Mouse (Mus musculus): ENCODE measurements around the gene Fam71e1.

Fam71e1 gene

DNA sequence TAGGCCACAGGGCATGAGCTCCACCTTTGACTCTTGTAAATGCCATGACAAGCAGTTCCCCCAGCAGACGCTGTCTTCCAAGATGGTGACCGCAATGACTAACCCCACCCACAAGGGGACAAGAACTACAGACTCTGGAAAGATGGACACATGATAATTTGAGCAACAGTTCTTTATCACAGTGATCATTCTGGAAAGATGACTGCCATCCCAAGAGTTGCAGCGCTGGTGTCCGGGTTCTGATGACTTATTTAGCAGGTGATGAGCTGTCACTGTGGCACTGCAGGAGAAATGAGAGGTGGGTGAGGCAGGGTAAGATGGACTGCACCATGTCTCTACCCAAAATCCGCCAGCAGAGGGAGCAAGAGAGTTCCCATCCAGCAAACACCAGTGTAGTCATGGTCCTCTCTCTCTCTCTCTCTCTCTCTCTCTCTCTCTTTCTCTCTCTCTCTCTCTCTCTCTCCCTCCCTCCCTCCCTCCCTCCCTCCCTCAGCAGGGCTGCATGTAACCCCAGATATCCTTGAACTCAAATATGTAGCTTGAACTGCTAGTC is 5.3 kb downstream of the Fam71e1 start:
- peak; percentile 58 for DNase-seq (ENCODE audit: low spot score)

DNA sequence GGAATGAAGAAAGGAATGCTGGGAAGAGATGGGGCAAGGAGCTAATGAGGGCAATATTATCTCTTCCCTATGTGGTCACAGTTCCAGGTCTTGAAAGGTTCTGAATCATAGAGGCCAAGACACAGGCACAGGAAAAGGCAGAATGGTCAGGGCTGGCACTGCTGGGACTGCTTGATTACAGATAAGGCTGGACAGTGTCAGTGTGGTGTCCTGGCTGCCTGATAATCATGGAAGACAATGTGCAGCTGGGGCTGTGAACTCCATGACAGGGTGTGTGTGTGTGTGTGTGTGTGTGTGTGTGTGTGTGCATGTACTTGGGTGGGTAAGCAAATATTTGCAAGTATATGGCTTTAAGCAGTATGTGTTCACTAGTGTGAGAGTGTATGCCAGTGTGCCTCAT is 11.1 kb downstream of the Fam71e1 start:
- DNase-seq (ENCODE audit: low spot score): no peak

DNA sequence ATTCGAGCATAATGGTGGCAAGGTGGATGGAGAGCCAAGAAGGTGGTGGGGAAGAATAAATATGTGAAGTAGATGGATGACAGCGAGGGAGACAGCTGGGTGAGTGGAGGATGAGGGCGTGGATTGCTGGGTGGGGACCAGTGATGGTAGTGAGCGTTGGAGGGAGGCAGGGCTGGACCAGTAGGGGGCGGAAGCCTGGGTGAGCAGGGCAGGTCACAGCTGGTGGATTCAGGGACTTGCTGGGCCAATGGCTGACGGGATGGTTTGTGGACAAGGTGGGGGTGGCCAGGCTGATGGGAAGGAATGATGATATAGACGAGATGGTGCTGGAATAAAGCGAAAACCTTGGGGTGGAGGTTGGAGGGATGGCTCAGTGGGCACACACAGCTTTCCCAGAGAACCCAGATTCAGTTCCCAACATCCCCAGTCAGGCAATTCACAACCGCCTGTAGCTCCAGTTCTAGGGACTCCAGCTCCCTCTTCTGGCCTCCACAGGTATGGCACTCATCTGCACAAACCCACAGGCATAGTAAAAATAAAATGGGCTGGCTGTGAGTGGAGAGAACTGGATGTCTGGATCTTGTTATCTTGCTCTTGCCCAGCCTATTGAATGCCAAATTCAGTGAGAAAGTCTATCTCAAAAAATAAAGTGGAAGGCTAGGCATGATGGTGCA is 23.0 kb downstream of the Fam71e1 start:
- no peak for DNase-seq (ENCODE audit: low spot score)

DNA sequence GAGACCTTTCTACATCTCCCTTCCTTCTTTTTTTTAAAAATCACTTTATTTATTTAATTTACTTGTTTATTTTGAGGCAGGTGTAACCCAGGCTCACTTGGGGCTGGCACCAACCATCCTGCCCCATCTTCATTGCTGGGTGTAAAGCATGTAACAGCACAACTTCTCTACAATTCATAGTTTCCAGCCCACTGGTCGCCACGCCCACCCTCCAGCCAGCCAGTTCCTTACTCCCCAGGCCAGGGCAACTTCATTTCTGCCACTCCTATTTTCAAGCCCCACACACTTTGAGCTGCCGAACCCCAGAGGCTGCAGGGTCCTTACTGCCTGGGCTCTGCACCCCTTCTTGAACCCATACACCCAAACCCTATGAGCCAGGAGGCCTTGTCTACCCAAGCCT is 24.6 kb downstream of the Fam71e1 start:
- DNase-seq (ENCODE audit: low spot score): no peak

DNA sequence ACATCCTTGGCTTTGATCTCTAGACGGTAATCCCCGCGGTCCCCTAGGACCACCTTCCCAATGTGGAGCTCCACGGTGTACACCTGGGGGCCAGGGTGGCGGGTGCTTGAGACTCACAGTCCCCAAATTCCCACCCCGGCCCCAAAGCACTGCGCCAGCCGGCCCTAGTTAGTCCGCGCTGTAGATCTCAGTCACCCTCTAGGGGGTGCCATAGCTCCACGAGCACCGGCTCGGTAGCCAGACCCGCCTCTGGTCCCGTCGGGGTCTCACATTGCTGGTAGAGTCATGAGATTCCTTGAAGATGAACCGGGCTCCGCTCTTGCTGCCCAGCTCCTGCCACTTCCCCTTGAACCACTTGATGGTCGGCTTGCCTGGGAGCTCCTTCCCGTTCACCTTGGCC is 25.3 kb downstream of the Fam71e1 start:
- DNase-seq (ENCODE audit: low spot score): peak; percentile 65

DNA sequence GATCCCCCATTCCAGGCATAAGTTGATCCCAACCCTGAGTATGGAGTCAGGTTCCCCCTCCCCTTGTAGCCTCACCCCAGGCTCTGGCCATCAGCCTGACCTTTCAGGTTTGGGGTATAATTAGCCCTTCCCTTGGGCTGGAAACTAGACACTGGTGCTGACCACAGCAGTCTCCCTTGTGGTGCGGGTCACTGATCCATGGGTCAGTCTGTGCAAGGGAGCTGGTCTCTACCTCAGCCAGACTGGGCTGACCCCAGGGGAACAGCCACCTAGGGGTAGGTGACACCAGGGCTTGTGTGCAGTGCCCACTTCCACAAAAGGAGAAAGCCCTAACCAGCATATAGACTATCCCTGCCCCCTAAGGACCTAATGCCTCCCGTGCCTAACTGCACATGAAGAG is 26.7 kb downstream of the Fam71e1 start:
- no peak for DNase-seq (ENCODE audit: low spot score)

DNA sequence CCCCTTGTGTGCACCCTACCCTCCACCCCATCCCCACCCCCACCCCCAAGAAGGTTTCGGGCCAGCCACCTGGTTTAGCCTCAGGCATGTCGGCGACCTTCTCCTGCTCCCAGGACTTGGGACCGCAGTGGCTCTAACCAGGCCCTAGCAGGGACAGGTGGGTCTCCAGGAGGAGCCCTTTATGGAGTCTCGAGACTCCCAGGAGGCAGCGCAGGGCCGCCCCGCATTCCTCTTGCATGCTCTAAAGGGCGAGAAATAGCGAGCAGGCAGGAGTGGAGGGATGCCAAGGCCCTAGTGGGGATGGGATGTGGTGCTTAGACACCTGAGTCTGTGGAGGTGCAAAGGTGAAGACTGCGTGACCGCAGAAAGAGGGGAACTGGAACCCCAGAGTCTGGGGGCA is 28.1 kb downstream of the Fam71e1 start, which contains the start of gene Mybpc2:
Mybpc2 (minus strand) TSS at position 155 of the 400 bp plus-strand sequence.
- DNase-seq (ENCODE audit: low spot score): no peak

DNA sequence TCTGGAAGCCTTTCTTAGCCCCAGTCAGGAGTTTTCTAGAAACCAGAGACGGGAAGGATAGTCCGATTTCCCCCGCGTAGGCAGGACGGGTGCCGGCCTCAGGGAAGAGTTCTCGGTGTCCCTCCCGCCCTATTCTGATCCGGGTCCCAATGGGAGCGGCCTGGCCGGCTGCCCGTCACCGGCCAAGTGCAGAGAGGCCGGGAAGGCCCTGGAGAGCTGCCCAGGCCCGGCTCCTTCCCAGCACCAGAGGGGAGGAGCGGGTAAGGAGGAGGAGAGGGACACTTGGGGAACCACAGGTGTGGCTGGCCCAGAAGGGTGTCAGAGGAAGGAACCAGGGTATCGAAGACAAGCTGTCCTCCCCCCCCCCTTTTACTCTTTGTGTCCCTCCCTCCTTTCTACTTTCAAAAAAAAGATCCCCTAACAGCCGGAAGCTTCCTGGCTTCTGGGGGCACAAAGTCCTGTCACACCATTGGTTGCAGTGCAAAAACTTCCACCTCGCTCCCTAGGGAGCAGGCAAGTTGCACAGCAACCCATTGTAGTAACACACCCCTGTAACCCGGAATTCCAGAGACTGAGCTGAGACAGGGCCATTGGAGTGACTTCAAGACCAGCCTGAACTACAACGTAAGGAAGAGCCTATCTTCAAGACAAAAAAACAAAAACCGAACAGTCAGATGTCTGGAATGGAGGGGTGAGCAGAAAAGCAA is 28.9 kb downstream of the Fam71e1 start:
- DNase-seq (ENCODE audit: low spot score): peak; percentile 91

DNA sequence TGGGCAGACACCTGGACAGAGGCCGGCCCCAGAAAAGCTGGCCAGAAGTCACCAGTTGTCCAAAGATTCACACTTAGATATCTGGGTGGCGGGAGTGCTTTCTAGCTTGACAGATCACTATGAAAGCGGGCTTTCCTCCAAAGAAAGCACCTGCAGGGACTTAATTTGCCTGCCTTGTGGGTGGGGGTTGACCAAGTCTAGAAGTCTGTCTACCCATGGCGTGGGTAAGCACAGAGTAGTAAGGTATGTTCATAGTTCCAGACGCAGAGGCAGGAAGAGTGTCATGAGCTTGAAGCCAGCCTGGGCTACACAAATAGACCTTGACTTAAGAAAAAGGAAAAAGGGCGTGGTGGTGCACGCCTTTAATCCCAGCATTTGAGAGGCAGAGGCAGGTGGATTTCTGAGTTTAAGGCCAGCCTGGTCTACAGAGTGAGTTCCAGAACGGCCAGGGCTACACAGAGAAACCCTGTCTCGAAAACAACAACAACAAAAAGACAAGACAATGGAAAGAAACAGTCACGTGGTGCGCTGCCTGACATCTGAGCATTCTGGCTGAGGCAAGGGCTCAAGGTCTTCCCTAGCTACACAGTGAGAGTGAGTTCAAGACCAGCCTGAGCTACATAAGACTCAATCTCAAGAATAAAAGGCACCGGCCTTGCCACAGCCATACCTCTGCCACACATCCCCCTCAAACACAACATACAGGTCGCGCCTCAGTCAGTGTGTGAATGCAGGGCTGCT is 30.2 kb downstream of the Fam71e1 start:
- DNase-seq (ENCODE audit: low spot score): no peak

DNA sequence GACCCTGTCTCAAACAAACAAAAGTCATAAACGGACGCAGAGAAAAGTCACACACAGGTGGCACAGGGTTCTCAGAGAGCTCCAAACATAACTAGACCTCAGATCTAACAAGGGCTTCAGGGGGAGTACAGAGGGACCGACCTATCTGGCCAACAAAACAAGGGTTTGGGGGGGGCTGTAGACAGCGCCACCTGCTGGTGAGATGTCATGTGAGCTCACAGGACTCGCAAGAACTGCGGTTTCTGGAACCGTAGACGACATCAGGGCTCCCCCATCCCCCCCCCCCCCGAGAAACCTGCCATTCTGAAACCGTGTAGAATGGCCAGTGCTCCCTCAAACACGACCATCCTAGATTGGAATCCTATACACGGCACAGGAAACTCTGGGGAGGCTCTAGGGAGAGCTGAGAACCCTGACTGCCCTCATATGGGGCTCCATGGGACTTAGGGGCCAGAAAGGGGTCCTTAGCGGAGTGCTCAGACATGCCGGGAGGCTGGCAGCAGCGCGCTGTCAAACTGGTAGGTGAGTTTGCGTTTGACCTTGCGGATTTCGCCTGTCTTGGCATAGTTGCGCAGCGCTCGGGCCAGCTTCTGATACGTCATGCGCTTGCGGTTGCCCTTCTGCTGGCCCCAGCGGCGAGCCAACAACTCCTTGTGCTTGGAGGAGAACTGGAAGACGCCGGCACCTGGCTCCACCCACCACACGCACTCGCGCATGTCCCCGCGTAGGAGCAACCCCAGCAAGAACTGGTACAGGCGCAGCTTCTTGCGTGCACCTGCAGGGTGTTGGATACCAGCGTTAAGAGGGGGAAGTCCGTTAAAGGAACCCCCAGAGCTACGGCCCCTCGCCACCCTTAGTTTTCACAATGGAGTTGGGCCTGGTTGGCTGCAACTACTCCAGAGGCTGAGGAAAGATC is 31.4 kb downstream of the Fam71e1 start:
- peak; percentile 87 for DNase-seq (ENCODE audit: low spot score)

DNA sequence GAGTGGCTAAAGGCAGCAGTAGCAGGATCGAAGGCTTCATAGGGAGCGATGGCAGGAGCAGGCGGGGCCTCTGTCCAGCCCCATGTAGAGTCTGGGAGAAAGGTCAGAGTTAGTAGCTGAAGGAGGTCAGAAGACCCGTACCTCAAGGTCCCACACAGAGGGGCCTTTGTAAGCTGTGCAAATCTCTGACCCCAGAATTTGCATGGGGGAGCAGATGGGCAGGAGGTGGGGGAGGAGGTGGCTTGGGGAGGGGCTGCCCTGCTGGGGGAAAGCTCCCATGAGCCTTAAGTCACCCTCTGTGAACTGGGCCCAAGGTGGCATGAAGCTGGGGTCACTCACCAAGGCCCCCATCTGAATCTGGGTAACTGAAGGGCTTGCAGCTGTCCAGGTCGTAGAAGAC is 33.1 kb downstream of the Fam71e1 start:
- DNase-seq (ENCODE audit: low spot score): no peak

DNA sequence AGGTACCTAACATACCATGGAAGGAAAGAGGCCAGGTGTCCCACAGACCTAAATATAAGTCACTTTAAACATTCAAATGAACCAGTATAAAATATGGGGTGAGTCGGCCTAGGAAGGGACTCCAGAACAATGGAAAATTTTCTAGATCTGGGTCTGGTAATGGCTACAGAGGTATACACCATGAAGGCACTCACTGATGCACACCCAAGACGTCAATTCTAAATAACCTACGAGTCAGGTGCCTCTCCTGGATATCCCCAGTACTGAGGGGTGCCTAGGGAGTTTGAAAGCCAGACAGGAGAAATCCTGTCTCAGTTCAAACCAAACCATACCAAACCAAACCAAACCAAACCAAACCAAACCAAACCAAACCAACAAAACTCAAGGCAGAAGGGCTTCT is 34.1 kb downstream of the Fam71e1 start:
- DNase-seq (ENCODE audit: low spot score): no peak

DNA sequence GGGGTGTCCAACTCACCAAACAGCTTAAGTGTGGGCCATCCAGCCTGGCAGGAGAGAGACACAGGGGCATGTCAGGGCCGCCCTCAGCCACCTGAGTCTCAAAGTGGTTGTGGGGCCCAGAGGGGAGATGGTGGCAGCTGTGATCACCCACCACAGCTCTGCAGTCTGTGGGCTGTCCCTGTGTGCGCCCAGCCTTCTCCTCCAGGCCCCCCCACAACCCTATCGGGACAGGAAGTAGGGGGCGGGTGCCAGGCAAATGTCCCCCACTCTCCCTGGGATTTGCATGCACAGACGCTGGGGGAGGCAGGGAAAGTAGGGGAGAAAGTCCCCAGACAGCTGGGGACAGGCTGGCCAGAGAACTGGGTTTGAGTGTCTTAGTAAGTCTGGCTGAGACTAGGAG is 34.8 kb downstream of the Fam71e1 start:
- no peak for DNase-seq (ENCODE audit: low spot score)

DNA sequence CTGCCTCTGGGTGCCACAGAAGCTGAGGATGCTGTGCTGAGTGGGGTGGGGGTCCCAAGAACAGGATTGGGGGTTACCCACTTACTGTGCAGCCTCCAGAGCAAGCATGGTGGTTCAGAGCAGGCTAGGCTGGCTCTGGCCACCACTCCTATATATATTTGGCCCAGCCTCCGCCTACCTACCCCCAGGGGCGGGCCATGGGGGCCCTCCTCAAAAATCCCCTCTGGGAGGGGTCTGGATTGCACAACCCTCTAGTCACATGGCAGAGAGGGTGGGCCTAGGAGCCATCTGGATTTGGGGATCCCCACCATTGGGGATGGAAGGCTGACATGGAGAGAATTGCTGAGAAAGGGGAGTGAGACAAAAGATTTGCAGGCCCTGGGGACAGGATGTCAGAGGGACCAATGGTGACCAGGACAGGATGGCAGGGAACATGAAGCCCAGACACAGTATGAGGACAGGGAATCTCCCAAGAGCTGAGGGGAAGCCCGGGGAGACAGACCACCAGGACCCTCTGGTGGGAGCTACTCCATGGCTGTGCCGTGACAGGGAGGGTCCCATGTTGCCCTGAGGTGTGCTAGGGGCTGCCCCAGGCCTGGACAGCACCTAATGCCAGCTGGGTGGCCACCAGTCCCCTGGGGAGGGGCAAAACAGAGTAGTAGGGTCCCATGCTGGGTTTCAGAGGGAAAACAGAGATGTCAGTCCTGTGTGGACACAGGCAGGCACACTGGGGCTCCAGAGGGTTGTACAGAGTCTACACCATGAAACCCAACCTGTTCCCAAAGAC is 35.8 kb downstream of the Fam71e1 start, which contains the start of gene Spib:
Spib (minus strand) TSS at position 126 of the 787 bp plus-strand sequence.
- DNase-seq (ENCODE audit: low spot score): no peak

DNA sequence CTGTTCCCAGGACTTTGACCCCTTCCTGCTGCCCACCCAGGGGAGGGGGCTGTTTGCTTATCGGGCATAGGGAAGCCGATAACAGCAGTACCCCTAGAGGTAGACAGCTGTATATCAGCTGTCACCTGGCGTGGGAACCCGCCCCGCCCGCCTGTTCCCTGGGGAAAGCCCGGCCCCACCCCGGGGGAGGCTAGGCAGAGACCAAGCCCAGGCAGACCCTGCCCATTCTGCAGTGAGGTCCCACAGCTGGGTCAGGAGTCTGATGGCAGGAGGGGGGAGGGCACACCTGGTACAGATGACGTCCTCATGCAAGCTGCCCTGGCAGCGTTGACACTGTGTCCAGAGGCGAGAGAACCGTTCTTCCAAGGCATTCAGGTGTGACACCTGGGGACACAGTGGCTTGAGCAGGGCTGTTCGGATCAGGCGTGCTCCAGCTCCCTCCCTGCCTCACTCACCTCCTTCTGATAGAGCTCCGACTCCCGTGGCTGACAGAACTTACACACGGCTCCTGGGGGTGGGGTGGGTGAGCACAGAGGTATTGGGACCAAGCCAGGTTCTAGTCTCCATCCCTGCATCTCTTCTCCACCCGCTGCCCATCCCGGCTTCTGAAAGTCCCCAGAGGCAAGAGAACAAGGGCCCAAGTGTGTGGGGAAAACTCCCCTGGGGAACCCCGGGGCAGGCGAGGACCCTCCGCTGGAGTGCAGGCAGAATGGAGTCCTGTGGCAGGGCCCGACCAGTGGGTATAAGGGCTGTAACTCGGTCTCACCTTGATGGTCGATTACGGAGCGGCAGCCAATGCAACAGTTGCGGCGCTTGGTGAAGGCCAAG is 36.8 kb downstream of the Fam71e1 start:
- no peak for DNase-seq (ENCODE audit: low spot score)

DNA sequence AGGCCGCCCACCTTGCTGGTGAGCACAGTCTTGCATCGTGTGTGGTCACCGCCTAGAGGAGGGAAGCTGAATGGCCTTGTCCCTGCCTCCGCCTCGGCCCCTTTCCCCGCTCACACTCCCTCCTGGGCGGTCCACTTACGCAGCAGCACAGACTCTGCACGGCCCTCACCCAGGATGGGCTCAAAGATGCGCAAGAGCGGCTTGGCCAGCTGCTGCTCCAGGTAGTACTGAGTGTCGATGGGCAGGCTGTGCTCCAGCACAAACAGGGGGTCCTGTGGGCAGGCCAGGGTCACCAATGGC is 37.3 kb downstream of the Fam71e1 start:
- DNase-seq (ENCODE audit: low spot score): no peak

DNA sequence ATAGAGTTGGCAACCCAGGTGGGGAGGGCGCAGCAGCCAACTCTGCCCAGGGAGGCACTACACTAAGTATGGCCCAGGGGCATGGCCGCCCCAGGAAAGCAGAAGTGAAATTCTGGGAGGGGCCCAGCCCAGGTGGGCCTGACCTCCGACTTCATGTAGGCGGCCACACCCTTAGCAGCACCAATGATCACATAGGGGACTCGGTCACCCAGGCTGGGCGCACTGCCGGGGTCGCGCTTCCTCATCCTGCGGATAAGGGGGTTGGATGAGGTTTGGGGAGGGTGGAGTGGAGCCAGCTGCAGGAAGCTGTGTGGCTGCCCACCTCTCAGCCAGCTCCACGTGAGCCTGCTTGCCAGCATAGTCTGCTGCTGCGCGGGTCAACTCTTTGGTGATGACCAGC is 37.9 kb downstream of the Fam71e1 start:
- DNase-seq (ENCODE audit: low spot score): peak; percentile 49

DNA sequence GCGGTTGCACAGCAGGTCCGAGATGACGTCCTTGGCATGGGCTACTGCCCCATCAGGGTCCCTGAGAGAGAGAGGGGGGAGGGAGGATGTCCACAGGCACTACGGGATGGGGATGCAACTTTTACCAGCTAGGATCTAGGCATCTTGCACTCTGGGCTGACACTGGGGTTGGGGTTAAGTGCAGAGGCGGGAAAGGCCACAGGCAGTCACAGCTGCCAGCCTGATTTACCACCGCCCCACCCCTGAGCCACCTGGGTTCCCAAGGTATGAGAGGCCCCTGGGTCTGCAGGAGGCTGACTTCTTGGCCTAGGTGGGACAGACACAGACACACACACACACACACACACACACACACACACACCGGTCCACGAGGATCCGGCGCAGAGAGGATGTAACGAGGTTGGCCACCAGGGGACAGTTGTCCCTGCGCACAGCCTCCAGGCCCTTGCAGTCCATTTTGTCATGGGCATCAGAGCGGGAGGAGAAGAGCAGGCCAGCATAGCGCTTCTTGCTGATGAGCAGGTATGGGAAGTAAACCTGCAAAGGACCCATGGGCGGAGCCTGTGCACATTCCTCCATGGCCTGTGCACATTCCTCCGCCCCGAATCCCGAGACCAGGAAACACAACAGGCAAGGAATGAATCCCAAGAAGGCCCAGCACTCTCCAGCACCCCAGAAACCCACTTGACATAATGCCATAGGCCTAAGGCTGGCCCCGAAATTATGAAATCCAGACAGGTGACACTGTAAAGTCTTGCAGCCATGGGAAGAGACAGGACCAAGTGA is 38.5 kb downstream of the Fam71e1 start:
- DNase-seq (ENCODE audit: low spot score): no peak

Measured in lung, postnatal 25 days (tissue).